Mouse (Mus musculus) urinary bladder, postnatal 36 days (tissue): ENCODE results near the gene Fxr1.
A peak's percentile ranks its signal among the peaks of the same experiment; 100 is the strongest.
"Not testable (repeated sequence)": the region's sequence is repeated elsewhere in the genome, so short reads cannot be mapped to it uniquely, and the experiment has no call there.

ENCODE experiments used
- DNase-seq, 2 experiments: peaks; one replicate each; pipeline ENCODE4 v3.0.0; 2022; ENCODE audit warnings: low spot score in 2 of 2, mixed read lengths in 1 of 2

The Fxr1 gene

GRCm38 (mm10) chr3:34019540-34020381, at the start of gene Fxr1:
Gene Fxr1 (plus strand): TSS chr3:34019943.
- DNase-seq = peak; percentile 75 to 85

GRCm38 (mm10) chr3:33979395-33979794, 40.3 kb upstream of the Fxr1 start:
- no peak for DNase-seq

- no peak for DNase-seq
Measured at GRCm38 (mm10) chr3:33982746-33983145, 37.0 kb upstream of the Fxr1 start.

- no peak for DNase-seq
Measured at GRCm38 (mm10) chr3:33989302-33989701, 30.4 kb upstream of the Fxr1 start.

- DNase-seq = no peak
Measured at GRCm38 (mm10) chr3:33990451-33990850, 29.3 kb upstream of the Fxr1 start.

- no peak for DNase-seq
Measured at GRCm38 (mm10) chr3:33990921-33991320, 28.8 kb upstream of the Fxr1 start.

GRCm38 (mm10) chr3:33993421-33994126, 26.2 kb upstream of the Fxr1 start:
- no peak for DNase-seq

GRCm38 (mm10) chr3:33994127-33994488, 25.6 kb upstream of the Fxr1 start:
- DNase-seq = no peak

- DNase-seq = not testable (repeated sequence)
Measured at GRCm38 (mm10) chr3:34001691-34002090, 18.1 kb upstream of the Fxr1 start.

- no peak for DNase-seq
Measured at GRCm38 (mm10) chr3:34003860-34004259, 15.9 kb upstream of the Fxr1 start.

GRCm38 (mm10) chr3:34006301-34006700, 13.4 kb upstream of the Fxr1 start:
- DNase-seq = no peak

- no peak for DNase-seq
Measured at GRCm38 (mm10) chr3:34006824-34007223, 12.9 kb upstream of the Fxr1 start.

GRCm38 (mm10) chr3:34007611-34008010, 12.1 kb upstream of the Fxr1 start:
- no peak for DNase-seq

- no peak for DNase-seq
Measured at GRCm38 (mm10) chr3:34008191-34008590, 11.6 kb upstream of the Fxr1 start.

- DNase-seq = peak in 1 of 2 experiments; percentile 1
Measured at GRCm38 (mm10) chr3:34020382-34021258, 877 bp downstream of the Fxr1 start.

GRCm38 (mm10) chr3:34021259-34021828, 1.6 kb downstream of the Fxr1 start:
- DNase-seq = no peak

- no peak for DNase-seq
Measured at GRCm38 (mm10) chr3:34028935-34029334, 9.2 kb downstream of the Fxr1 start.

- no peak for DNase-seq
Measured at GRCm38 (mm10) chr3:34030601-34031000, 10.9 kb downstream of the Fxr1 start.

- no peak for DNase-seq
Measured at GRCm38 (mm10) chr3:34033720-34034364, 14.1 kb downstream of the Fxr1 start.

- DNase-seq = no peak
Measured at GRCm38 (mm10) chr3:34034803-34035202, 15.1 kb downstream of the Fxr1 start.

- DNase-seq = no peak
Measured at GRCm38 (mm10) chr3:34035706-34036105, 16.0 kb downstream of the Fxr1 start.
